Mouse (Mus musculus): Measurements from ENCODE around the gene S100a1. TPM values are rescaled to one million over a fixed set of nuclear protein-coding genes. Genes with fewer than 3 reads are reported as not detected.

The S100a1 gene
- polyA plus RNA-seq (2014; fragmentation: Illumina TruSeq; extraction: RNeasy Lipid Tissue Mini Kit (QIAGEN cat#74804)), result 29.9 TPM

DNA sequence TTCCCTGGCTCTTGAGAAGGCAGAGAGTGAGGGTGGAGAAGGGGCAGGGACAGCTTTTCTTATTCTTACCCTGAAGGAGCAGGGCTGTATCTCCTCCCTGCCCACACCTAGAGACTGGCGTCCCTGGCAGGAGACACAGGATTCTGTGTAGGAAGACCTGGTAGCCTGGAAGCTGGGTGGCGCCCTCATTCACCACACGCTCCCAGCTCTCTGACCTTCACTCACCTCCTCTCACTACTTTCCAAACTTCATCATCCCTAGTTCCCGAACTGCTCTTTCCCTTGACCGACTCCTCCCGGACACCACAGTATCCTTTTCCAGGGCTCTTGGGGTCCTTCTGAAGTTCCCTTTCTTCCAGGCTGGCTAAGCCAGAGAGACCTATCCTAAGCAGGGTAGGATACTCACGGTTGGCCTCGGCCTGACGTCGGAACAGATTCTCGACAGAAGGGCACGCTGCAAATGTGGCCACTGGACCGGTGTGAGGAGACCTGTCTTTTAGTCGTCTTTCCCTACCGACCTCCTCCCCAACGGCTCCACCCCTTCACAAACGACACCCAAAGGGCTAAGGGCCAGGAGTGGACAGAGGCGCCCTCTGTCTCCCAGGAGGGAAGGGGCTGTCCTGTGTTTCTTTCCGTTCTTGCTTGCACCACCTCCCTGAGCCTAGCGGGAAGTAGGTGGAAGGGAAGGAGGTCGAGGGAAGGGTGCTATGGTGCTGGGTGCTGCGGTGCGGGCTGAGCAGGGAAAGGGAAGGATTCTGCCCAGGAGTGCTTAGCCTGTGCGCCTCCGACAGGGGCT, at the start of gene S100a1, which contains the start of gene S100a13:
S100a1 (minus strand) TSS at position 597 of the 795 bp plus-strand sequence.
S100a13 (plus strand) TSS at position 640 of the 795 bp plus-strand sequence.

DNA sequence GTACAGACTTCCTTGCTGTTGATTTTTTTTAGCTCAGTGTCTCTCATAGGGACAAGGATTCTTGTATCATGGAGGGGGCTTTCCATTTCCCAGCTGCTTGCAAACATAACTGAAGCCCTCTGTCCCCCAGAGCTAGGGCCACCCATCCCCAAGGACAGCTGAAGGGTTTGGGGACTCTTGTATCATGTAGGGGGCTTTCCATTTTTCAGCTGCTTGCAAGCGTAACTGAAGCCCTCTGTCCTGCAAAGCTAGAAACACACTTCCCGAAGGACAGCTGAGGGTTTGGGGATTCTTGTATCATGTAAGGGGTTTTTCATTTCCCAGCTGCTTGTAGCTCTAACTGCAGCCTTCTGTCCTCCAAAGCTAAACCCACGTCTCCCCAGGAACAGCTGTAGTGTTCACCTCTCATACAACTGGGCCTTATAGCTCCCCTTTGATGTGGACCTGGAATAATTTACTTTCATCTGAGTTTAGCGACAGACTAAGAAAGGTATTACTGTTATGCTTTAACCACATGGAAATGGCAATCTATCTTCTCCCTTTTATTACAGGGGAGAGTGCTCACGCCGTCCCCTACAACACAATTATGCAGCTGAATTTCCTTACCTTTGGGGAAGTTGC, 45.9 kb upstream of the S100a1 start, which contains the start of gene S100a3:
S100a3 (plus strand) TSS at position 571 of the 621 bp plus-strand sequence.

DNA sequence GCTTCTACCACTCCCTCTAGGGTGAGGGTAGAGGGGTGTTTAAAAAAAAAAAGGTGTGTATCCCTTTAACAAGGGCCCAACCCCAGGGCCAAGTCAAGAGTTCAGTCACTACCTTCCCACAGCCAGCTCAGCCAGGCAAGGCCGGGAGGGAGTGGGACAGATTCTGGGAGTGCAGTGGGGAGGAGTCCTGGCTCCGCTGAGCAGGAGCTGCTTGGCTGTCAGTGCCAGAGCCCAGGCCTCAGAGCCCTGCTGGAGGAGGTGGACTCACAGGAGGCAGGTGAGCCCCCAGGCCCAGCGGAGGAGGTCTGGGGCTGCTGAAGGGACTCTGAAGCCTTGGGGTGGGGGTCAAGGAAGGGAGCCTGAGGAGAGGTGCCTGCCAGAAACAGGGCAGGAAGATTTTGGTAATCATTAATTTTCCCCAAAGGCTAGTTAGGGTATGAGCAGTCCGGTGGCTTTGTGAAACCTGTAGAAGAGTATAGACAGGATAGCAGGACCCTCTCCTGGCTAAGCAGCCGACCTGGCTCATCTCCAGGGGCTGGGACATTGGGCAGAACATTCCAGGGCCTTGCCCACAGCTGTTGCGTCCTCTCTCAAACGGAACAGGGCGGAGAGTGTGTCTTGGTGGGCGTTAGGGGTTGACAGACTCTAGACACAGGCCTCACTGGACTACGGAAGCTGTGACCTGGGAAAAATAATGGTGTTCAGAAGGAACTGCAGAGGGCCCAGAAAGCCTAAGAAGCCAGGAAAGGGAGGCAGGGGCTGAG, 23.1 kb upstream of the S100a1 start, which contains the start of gene S100a16:
S100a16 (plus strand) TSS at position 114 of the 764 bp plus-strand sequence.

DNA sequence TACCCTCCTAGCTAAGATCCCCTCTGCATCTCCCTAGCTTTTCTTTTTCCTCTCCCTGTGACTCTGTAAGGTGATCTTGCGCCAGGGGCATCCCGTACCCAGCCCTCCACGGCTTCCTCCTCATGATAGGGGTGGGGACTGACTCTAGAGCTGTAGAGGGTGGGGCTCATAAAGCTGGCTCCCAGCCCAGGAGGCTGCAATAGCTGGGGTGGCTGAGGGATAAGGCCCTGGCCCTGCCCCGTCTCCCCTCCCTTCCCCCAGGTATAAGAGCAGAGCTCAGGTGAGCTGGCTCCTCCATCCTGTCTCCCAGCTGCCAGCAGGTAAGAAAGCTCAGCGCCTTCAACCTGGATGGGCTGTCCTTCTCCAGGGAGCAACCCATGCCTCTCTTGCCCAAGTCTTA, 12.4 kb upstream of the S100a1 start, which contains the start of gene S100a14:
S100a14 (plus strand) TSS at position 277 of the 400 bp plus-strand sequence.

DNA sequence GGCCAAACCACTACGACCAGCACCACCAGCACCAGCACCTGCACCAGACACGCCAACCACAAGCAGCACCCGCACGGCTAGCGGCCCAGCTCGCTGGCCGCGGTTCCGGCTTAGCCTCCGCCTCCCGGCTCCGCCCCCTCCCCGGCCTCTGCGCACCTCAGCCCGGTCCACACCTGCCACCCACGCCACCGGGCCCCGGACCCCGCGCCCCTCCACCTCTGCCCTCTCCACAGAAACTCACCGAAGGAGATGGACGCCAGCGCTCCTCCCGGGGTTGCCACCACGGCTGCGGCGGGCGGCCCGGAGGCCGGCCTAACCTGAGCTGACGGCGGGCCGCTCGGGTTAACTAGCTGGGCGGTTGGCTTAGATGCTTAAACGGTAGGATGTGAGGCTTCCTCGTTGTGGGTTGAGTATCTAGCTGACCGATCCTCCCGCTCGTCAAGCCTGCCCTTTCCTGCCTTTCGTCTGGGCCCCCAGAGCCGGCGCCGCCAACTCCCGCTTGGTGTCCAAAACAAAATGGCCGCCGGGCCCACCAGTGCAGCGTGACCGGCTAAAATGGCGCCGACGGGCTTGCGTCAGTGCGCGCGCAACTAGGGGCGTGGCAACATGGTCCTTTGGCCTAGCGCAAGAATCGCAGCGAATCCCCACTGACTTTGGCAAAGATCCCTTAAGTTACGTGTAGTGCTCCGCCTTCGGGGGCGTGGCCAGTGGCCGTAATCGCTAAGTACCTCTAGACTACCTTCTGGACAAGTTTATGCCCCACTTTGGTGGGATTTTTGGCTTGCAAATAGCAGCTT, 5.0 kb downstream of the S100a1 start, which contains the start of gene Chtop:
Chtop (minus strand) TSS at position 549 of the 797 bp plus-strand sequence.

DNA sequence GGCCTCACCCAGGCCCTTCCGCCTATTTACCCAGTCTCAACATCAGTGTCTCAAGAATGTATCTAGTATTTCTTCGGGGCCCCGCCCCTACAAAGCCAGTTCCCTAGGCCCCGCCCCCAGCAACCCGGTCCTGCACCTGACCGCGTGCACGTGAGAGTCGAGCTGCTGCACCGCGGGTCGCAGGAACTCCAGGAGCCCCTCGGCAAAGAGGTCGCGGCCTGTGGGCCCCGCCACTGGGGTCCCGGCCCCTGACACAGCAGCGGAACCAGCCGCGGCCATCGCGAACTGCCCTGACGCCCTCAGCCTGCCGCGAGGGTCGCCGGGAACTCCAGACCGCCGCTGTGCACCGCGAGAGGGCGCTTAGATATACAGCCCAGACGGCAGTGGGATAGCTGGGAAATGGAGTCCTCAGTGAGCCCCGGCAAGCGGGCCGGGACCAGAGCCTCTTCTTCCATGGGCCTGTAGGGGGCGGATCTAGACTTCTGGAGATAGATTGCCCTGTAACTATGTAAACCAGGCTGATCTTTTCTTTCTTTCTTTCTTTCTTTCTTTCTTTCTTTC, 23.4 kb downstream of the S100a1 start, which contains the start of gene Snapin:
Snapin (minus strand) TSS at position 338 of the 561 bp plus-strand sequence.

DNA sequence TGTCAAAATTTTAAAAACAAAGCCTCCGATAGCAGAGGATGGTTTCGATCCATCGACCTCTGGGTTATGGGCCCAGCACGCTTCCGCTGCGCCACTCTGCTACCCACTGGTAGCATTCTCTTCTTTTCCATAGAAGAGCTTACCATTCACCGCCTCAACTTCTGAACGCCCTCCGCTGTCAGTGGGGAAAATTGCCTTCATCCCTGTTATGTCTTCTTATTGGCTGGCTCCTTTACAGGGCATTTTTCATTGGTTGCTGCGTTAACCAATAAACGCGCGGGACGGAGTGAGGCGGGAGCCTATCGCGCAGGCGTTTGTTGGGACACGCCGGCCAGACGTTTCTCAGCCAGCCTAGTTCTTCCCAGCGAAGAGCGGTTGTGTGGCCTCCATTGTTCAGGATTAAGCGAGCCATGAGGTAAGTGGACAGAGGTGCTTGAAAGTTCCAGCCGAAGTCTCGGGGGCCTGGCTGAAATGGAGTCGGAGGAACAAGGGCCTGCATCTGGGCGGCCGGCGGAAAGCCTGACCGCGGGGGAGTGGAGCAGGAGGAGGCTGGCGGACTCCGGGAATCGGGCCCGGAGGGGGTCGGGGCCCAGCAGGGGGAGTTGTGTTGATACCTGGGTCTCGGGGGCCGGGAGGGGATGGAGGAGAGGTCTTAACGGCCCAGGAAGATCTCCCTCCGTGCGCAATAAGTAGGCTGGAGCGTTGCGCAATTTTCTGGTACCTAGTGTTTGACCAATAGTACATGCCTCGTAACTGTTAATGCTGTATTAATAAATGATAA, 38.2 kb downstream of the S100a1 start, which contains the start of gene Ilf2:
Ilf2 (plus strand) TSS at position 296 of the 781 bp plus-strand sequence.

DNA sequence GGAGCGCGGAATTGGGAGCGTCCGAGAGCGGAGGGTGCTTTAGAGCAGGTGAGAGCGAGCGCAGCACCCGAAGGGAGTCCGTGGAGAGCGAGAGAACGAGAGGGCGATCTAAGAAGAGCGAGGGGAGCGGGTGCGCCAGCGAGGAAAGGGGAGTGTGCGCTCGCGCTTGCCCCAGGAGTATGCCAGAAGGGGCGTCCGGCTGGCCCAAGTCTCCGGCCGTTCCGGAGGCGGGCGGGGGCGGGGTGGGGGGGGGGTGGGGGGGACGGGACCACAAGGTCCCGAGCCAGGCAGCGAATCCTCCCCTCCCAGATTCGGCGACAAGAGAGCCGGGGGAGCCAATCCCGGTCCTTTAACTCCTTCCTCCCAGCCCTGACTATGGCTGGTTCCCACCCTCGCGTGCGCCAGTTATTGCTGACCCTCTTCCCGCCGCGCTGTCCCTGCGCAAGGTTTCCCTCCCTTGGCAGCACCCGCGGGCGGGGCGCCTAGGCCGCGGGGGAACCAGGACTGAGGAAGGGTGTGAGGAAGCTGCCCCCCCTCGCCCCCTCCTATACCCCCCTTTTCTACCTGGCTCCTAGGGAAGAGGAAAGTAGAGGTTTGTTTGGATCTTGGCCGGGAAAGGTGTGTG, 48.4 kb downstream of the S100a1 start, which contains the start of gene Npr1:
Npr1 (minus strand) TSS at position 181 of the 625 bp plus-strand sequence.

Other genes with a start within 250 kb of the S100a1 start
- gene Dennd4b, start 249.2 kb downstream of the S100a1 start, polyA plus RNA-seq (2014; fragmentation: Illumina TruSeq; extraction: RNeasy Lipid Tissue Mini Kit (QIAGEN cat#74804)), result 1.3 TPM
- gene Gatad2b, start 221.2 kb downstream of the S100a1 start, polyA plus RNA-seq (2014; fragmentation: Illumina TruSeq; extraction: RNeasy Lipid Tissue Mini Kit (QIAGEN cat#74804)), result 103 TPM
- not detected for gene Slc27a3, start 124.5 kb downstream of the S100a1 start, polyA plus RNA-seq (2014; fragmentation: Illumina TruSeq; extraction: RNeasy Lipid Tissue Mini Kit (QIAGEN cat#74804))
- gene Ints3, start 80.8 kb downstream of the S100a1 start, polyA plus RNA-seq (2014; fragmentation: Illumina TruSeq; extraction: RNeasy Lipid Tissue Mini Kit (QIAGEN cat#74804)), result 24.1 TPM
- 36.4 TPM for gene Npr1, start 48.5 kb downstream of the S100a1 start, polyA plus RNA-seq (2014; fragmentation: Illumina TruSeq; extraction: RNeasy Lipid Tissue Mini Kit (QIAGEN cat#74804))
- gene Ilf2, start 38.3 kb downstream of the S100a1 start, polyA plus RNA-seq (2014; fragmentation: Illumina TruSeq; extraction: RNeasy Lipid Tissue Mini Kit (QIAGEN cat#74804)), result 94.7 TPM
- 154 TPM for gene Snapin, start 23.4 kb downstream of the S100a1 start, polyA plus RNA-seq (2014; fragmentation: Illumina TruSeq; extraction: RNeasy Lipid Tissue Mini Kit (QIAGEN cat#74804))
- 220 TPM for gene Chtop, start 4.9 kb downstream of the S100a1 start, polyA plus RNA-seq (2014; fragmentation: Illumina TruSeq; extraction: RNeasy Lipid Tissue Mini Kit (QIAGEN cat#74804))
- gene S100a13, start within 50 bp of the S100a1 start, polyA plus RNA-seq (2014; fragmentation: Illumina TruSeq; extraction: RNeasy Lipid Tissue Mini Kit (QIAGEN cat#74804)), result 2.6 TPM
- gene S100a14, start 12.5 kb upstream of the S100a1 start, polyA plus RNA-seq (2014; fragmentation: Illumina TruSeq; extraction: RNeasy Lipid Tissue Mini Kit (QIAGEN cat#74804)), result not detected
- gene S100a16, start 22.9 kb upstream of the S100a1 start, polyA plus RNA-seq (2014; fragmentation: Illumina TruSeq; extraction: RNeasy Lipid Tissue Mini Kit (QIAGEN cat#74804)), result 29.2 TPM
- gene S100a3, start 46.2 kb upstream of the S100a1 start, polyA plus RNA-seq (2014; fragmentation: Illumina TruSeq; extraction: RNeasy Lipid Tissue Mini Kit (QIAGEN cat#74804)), result not detected
- not detected for gene S100a2, start 75.9 kb upstream of the S100a1 start, polyA plus RNA-seq (2014; fragmentation: Illumina TruSeq; extraction: RNeasy Lipid Tissue Mini Kit (QIAGEN cat#74804))
- gene Gm42674, start 87.5 kb upstream of the S100a1 start, polyA plus RNA-seq (2014; fragmentation: Illumina TruSeq; extraction: RNeasy Lipid Tissue Mini Kit (QIAGEN cat#74804)), result not detected
- 21.9 TPM for gene S100a4, start 89.4 kb upstream of the S100a1 start, polyA plus RNA-seq (2014; fragmentation: Illumina TruSeq; extraction: RNeasy Lipid Tissue Mini Kit (QIAGEN cat#74804))
- not detected for gene S100a5, start 94.1 kb upstream of the S100a1 start, polyA plus RNA-seq (2014; fragmentation: Illumina TruSeq; extraction: RNeasy Lipid Tissue Mini Kit (QIAGEN cat#74804))
- 45.3 TPM for gene S100a6, start 98.5 kb upstream of the S100a1 start, polyA plus RNA-seq (2014; fragmentation: Illumina TruSeq; extraction: RNeasy Lipid Tissue Mini Kit (QIAGEN cat#74804))
- gene S100a7a, start 139.6 kb upstream of the S100a1 start, polyA plus RNA-seq (2014; fragmentation: Illumina TruSeq; extraction: RNeasy Lipid Tissue Mini Kit (QIAGEN cat#74804)), result not detected
- 6.4 TPM for gene S100a8, start 154.6 kb upstream of the S100a1 start, polyA plus RNA-seq (2014; fragmentation: Illumina TruSeq; extraction: RNeasy Lipid Tissue Mini Kit (QIAGEN cat#74804))
- gene S100a9, start 181.3 kb upstream of the S100a1 start, polyA plus RNA-seq (2014; fragmentation: Illumina TruSeq; extraction: RNeasy Lipid Tissue Mini Kit (QIAGEN cat#74804)), result not detected
- not detected for gene Pglyrp4, start 212.5 kb upstream of the S100a1 start, polyA plus RNA-seq (2014; fragmentation: Illumina TruSeq; extraction: RNeasy Lipid Tissue Mini Kit (QIAGEN cat#74804))